Mouse (Mus musculus) ES-E14 (cell line): ENCODE results near the gene Thtpa. TPM values are rescaled to one million over a fixed set of nuclear protein-coding genes. Genes with fewer than 3 reads are reported as not detected.

Source experiments
- DNase-seq: peaks from one replicate; pipeline ENCODE4 v3.0.0-alpha.2; 2013; ENCODE audit warnings: low read depth, low spot score
- H3K27ac ChIP-seq: 2 replicates; pipeline ENCODE4 v1.5.1; 2012; ENCODE audit warnings: low read depth, mild to moderate bottlenecking, low read length, moderate library complexity, mixed read lengths; ENCODE audit not compliant: poor library complexity, insufficient read depth, severe bottlenecking
- H3K36me3 ChIP-seq: 2 replicates; pipeline ENCODE4 v1.6.1; 2012; ENCODE audit warnings: mild to moderate bottlenecking, low read length, moderate library complexity, mixed read lengths; ENCODE audit not compliant: control insufficient read depth, poor library complexity, insufficient read depth, severe bottlenecking
- H3K4me1 ChIP-seq, 2 experiments: fragments of 150-350 bp in 1 of 2; sonication (generic) in 1 of 2; 2 replicates each; pipeline ENCODE4 v1.6.1; 2012; ENCODE audit warnings: low read length in 2 of 2, mild to moderate bottlenecking in 1 of 2, mixed read lengths in 1 of 2; ENCODE audit not compliant: control insufficient read depth in 2 of 2, insufficient read depth in 2 of 2, poor library complexity in 1 of 2
- H3K4me3 ChIP-seq, 2 experiments: fragments of 150-350 bp in 1 of 2; sonication (generic) in 1 of 2; 2 replicates each; pipeline ENCODE4 v1.5.1; 2012; ENCODE audit warnings: low read length in 2 of 2, low read depth in 1 of 2, mild to moderate bottlenecking in 1 of 2, mixed read lengths in 1 of 2; ENCODE audit not compliant: insufficient read depth in 1 of 2, poor library complexity in 1 of 2, severe bottlenecking in 1 of 2
- H3K9ac ChIP-seq: 2 replicates; pipeline ENCODE4 v1.6.1; 2012; ENCODE audit warnings: low read depth, mild to moderate bottlenecking, low read length, mixed read lengths; ENCODE audit not compliant: poor library complexity, insufficient read depth, severe bottlenecking
- H3K9me3 ChIP-seq: fragments of 150-350 bp; sonication (generic); 2 replicates; pipeline ENCODE4 v1.6.1; 2012; ENCODE audit warnings: low read depth, mild to moderate bottlenecking, low read length; ENCODE audit not compliant: control insufficient read depth, insufficient read depth
- CHD2 ChIP-seq: IDR thresholded peaks from 2 replicates; pipeline ENCODE4 v1.6.1; 2014; ENCODE audit warnings: mild to moderate bottlenecking, low read depth, low read length, inconsistent platforms
- HCFC1 ChIP-seq: IDR thresholded peaks from 2 replicates; pipeline ENCODE4 v1.6.1; 2012; ENCODE audit warnings: low read length, inconsistent platforms, borderline replicate concordance; ENCODE audit not compliant: insufficient read depth
- MAFK ChIP-seq: IDR thresholded peaks from 2 replicates; pipeline ENCODE4 v1.6.1; 2014; ENCODE audit warnings: mild to moderate bottlenecking, low read depth, low read length, inconsistent platforms; ENCODE audit not compliant: insufficient read depth
- ZC3H11A ChIP-seq: IDR thresholded peaks from 2 replicates; pipeline ENCODE4 v1.6.1; 2012; ENCODE audit warnings: low read depth, mild to moderate bottlenecking, inconsistent platforms, low read length, borderline replicate concordance
- ZNF384 ChIP-seq: IDR thresholded peaks from 2 replicates; pipeline ENCODE4 v1.6.1; 2012; ENCODE audit warnings: low read depth, low read length, inconsistent platforms
- in situ Hi-C, 2 experiments: fragments of 600-800 bp; cut with MboI; formaldehyde crosslinking; loops; one replicate each; pipeline ENCODE4 v1.15.1; 2025; ENCODE audit warnings: low sequenced_read_pairs in 2 of 2, inconsistent platforms in 1 of 2; ENCODE audit not compliant: unreplicated experiment in 2 of 2
- total RNA-seq: library from RNA; depleted of rRNA; stranded (reverse); fragments of 300-350 nt; gene quantifications from 2 replicates; pipeline ENCODE4 v1.2.3, GENCODE M21; 2012

The Thtpa gene
- total RNA-seq, 1 experiment, result 7.9 TPM

GRCm38 (mm10) chr14:55095671-55096070 is 1.1 kb downstream of the Thtpa start:
- Histone ChIP-seq H3K27ac (peak overlapping the region; percentile 26), H3K9me3 (no peaks in the 10 kb centered on the region), H3K36me3 (peaks cover 5% of the 10 kb centered on the region; the same call in 1 of the 2 replicates), H3K4me1 (peaks cover 4 to 16% of the 10 kb centered on the region in 2 experiments; a peak in 2 of 4 replicates), H3K9ac (peak overlapping the region; percentile 83; the same call in 1 of the 2 replicates), H3K4me3 (peak overlapping the region; percentile 68 to 99)
- TF ChIP-seq MAFK, result no peak
- TF ChIP-seq ZC3H11A, result no peak
- TF ChIP-seq HCFC1, result no peak
- no peak for TF ChIP-seq ZNF384
- no peak for TF ChIP-seq CHD2
- DNase-seq, result no peak
- in situ Hi-C loops, result loop anchor here in 1 of 2 experiments (5.0 kb wide), 1 partner anchor 68 kb away; no protein-coding TSS in a partner anchor

- in situ Hi-C loops, result loop anchor here in 1 of 2 experiments (5.0 kb wide), 1 partner anchor 69 kb away; no protein-coding TSS in a partner anchor
- Histone ChIP-seq H3K27ac (no peak overlapping the region), H3K36me3 (peaks cover 5% of the 10 kb centered on the region; the same call in 1 of the 2 replicates), H3K9me3 (no peaks in the 10 kb centered on the region), H3K9ac (peak overlapping the region; percentile 63; the same call in 1 of the 2 replicates), H3K4me3 (peak overlapping the region in 1 of 2 experiments; percentile 3; a peak in 1 of 4 replicates), H3K4me1 (peaks cover 4 to 21% of the 10 kb centered on the region in 2 experiments; a peak in 2 of 4 replicates)
- TF ChIP-seq ZC3H11A (no peak), ZNF384 (no peak), CHD2 (no peak)
- DNase-seq, result no peak
These were observed 2.0 kb downstream of the Thtpa start for GRCm38 (mm10) chr14:55096573-55097087.

- Histone ChIP-seq H3K9me3 (no peaks in the 10 kb centered on the region), H3K4me3 (peak overlapping the region; percentile 32 to 34; a peak in 2 of 4 replicates), H3K27ac (peak overlapping the region; percentile 24; the same call in 1 of the 2 replicates), H3K4me1 (peaks cover 4 to 21% of the 10 kb centered on the region in 2 experiments; a peak in 2 of 4 replicates), H3K36me3 (peaks cover 5% of the 10 kb centered on the region; the same call in 1 of the 2 replicates), H3K9ac (peak overlapping the region; percentile 63; the same call in 1 of the 2 replicates)
- TF ChIP-seq ZNF384 (no peak), CHD2 (no peak), MAFK (no peak), HCFC1 (no peak), ZC3H11A (no peak)
- in situ Hi-C loops, result loop anchor here in 1 of 2 experiments (5.0 kb wide), 1 partner anchor 70 kb away; no protein-coding TSS in a partner anchor
- no peak for DNase-seq
These were observed 3.1 kb downstream of the Thtpa start for GRCm38 (mm10) chr14:55097646-55098045.

GRCm38 (mm10) chr14:55098067-55098466 is 3.5 kb downstream of the Thtpa start:
- Histone ChIP-seq H3K9ac (no peak overlapping the region; the same call in 1 of the 2 replicates), H3K4me1 (peaks cover 4 to 21% of the 10 kb centered on the region in 2 experiments; a peak in 2 of 4 replicates), H3K4me3 (0 out of 4 replicates have a peak overlapping the region, but pooled peaks of 1 of the 2 experiments have one; percentile 34), H3K27ac (peak overlapping the region; percentile 24; the same call in 1 of the 2 replicates), H3K9me3 (no peaks in the 10 kb centered on the region), H3K36me3 (peaks cover 5% of the 10 kb centered on the region; the same call in 1 of the 2 replicates)
- in situ Hi-C loops, result loop anchor here in 1 of 2 experiments (5.0 kb wide), 1 partner anchor 71 kb away; no protein-coding TSS in a partner anchor
- DNase-seq, result no peak
- TF ChIP-seq MAFK, result peak; percentile 11; the same call in 1 of the 2 replicates
- no peak for TF ChIP-seq ZNF384
- TF ChIP-seq HCFC1, result 0 out of 2 replicates have a peak, but pooled peaks have one; percentile 23
- TF ChIP-seq CHD2, result no peak
- peak; percentile 77 for TF ChIP-seq ZC3H11A
